Mouse (Mus musculus) embryonic fibroblast, embryonic 13.5 days (primary cell): ENCODE results near the gene Prss3. TPM values are rescaled to one million over a fixed set of nuclear protein-coding genes. Genes with fewer than 3 reads are reported as not detected.
"Not testable (repeated sequence)": the region's sequence is repeated elsewhere in the genome, so short reads cannot be mapped to it uniquely, and the experiment has no call there.

Source experiments
- H3K27ac ChIP-seq: 2 replicates; pipeline ENCODE4 v1.5.1; 2012; ENCODE audit warnings: low read length, control low read depth, inconsistent platforms; ENCODE audit not compliant: insufficient read depth
- H3K4me1 ChIP-seq: 2 replicates; pipeline ENCODE4 v1.6.1; 2011; ENCODE audit warnings: low read length; ENCODE audit not compliant: control insufficient read depth, insufficient read depth
- H3K4me3 ChIP-seq: 2 replicates; pipeline ENCODE4 v1.5.1; 2011; ENCODE audit warnings: mild to moderate bottlenecking, control low read depth, low read length; ENCODE audit not compliant: insufficient read depth
- CTCF ChIP-seq: IDR thresholded peaks from 2 replicates; pipeline ENCODE4 v1.5.1; 2011; ENCODE audit warnings: mild to moderate bottlenecking, control low read depth, low read length, moderate library complexity, borderline replicate concordance; ENCODE audit not compliant: insufficient read depth
- POLR2A ChIP-seq: IDR thresholded peaks from 2 replicates; pipeline ENCODE4 v1.6.1; 2011; ENCODE audit warnings: low read depth, mild to moderate bottlenecking, control low read depth, low read length, moderate library complexity
- polyA plus RNA-seq: library from polyadenylated mRNA; stranded (reverse); fragments of >200 nt; gene quantifications from 2 replicates; pipeline ENCODE4 v1.2.4, GENCODE M21; 2011; ENCODE audit warnings: low read depth; ENCODE audit not compliant: missing spikeins, insufficient read length

Prss3 gene
- not detected in 2 replicates for polyA plus RNA-seq

DNA sequence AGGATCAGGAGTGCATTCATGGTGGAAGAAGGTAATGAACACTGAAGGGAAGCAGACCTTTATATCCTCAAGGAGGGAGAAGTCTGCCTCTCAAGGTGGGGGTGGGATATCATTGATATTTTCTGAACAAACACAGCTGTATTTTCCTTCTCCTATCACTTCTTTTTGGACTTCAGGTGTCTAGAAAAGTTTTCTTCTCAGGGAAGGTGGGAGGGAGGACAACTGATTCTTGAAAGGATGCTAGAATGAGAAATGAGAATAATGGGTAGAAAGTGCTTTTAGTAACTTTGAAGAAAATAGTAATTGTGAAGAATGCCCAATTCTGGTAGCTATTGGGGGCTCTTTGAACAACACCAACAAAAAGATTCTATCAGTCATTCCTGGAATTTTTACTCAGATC, at the start of gene Prss3:
Gene Prss3, minus strand, starts transcription at position 101 of the 400 bp plus-strand sequence.
- H3K4me1 ChIP-seq, H3K27ac ChIP-seq, H3K4me3 ChIP-seq: not testable (repeated sequence)

- not testable (repeated sequence) for H3K27ac ChIP-seq, H3K4me1 ChIP-seq, H3K4me3 ChIP-seq
Measured at GRCm38 (mm10) chr6:41392056-41392455, 14.6 kb upstream of the Prss3 start, which contains the start of gene Gm5771. Gene Gm5771, plus strand, starts transcription at chr6:41392356.

GRCm38 (mm10) chr6:41391640-41392039, 14.2 kb upstream of the Prss3 start:
- not testable (repeated sequence) for H3K4me1 ChIP-seq, H3K27ac ChIP-seq, H3K4me3 ChIP-seq

DNA sequence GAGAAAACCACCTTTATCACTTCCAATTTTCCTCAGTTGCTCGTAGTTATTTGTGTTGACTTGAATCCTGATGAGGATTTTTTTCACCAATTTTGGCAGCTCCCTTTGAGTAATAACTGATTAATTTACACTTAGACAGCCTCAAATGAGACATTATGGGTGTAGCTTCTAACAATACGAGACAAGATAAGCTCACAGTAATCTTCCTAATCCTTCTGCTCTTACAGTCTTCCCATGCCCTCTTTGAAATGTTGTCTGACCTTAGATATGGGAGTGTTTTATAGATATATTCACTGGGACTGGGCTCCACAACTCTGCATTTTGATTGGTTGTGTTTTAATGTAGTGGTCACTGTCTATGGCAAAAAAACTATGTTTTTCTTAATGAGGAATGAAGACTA, 9.3 kb upstream of the Prss3 start:
- TF ChIP-seq CTCF, result no peak
- no peak for TF ChIP-seq POLR2A
- Histone ChIP-seq H3K4me1 (no peaks in the 10 kb centered on the region), H3K27ac (no peak overlapping the region), H3K4me3 (no peak overlapping the region)

- not testable (repeated sequence) for H3K4me1 ChIP-seq, H3K4me3 ChIP-seq, H3K27ac ChIP-seq
Measured at GRCm38 (mm10) chr6:41373772-41374171, 3.7 kb downstream of the Prss3 start.

- H3K4me3 ChIP-seq, result no peak within 1 kb of the TSS
- no peak for TF ChIP-seq CTCF
- TF ChIP-seq POLR2A, result no peak
- H3K27ac ChIP-seq, result no peak within 1 kb of the TSS
- H3K4me1 ChIP-seq, result no peaks in the 10 kb centered on the region
Measured at GRCm38 (mm10) chr6:41353932-41354331, 23.5 kb downstream of the Prss3 start, which contains the start of gene Try10. Gene Try10, plus strand, starts transcription at chr6:41354105.

Other genes with a start within 250 kb of the Prss3 start
- not detected in 2 replicates for gene Try4, start 75.4 kb downstream of the Prss3 start, polyA plus RNA-seq
- gene Try5, start 60.8 kb downstream of the Prss3 start, polyA plus RNA-seq, result not detected in 2 replicates
- not detected in 2 replicates for gene Try10, start 23.6 kb downstream of the Prss3 start, polyA plus RNA-seq
- not detected in 2 replicates for gene Gm5771, start 14.7 kb upstream of the Prss3 start, polyA plus RNA-seq
- gene Gm10334, start 68.5 kb upstream of the Prss3 start, polyA plus RNA-seq, result not detected in 2 replicates
- not detected in 2 replicates for gene Prss1, start 81.3 kb upstream of the Prss3 start, polyA plus RNA-seq
- not detected in 2 replicates for gene Prss2, start 144.1 kb upstream of the Prss3 start, polyA plus RNA-seq
- 3.1 and 5.6 TPM in 2 replicates for gene Ephb6, start 227.8 kb upstream of the Prss3 start, polyA plus RNA-seq